Mouse (Mus musculus) heart, adult 18-20 months (tissue): ENCODE results near the gene Rimbp3. TPM values are rescaled to one million over a fixed set of nuclear protein-coding genes. Genes with fewer than 3 reads are reported as not detected.

ENCODE experiments used
- DNase-seq, 2 experiments: peaks; one replicate each; pipeline ENCODE4 v3.0.0; 2021 to 2022; ENCODE audit warnings: mixed read lengths in 1 of 2
- total RNA-seq, 2 experiments: library from RNA; stranded (reverse); gene quantifications; 2 replicates each; pipeline ENCODE4 v1.2.3; 2021

Rimbp3 gene
- total RNA-seq, 2 experiments from 2014 or later = 0.07 to 0.26 TPM

- DNase-seq = no peak
Measured at GRCm38 (mm10) chr16:17258917-17259316, 50.5 kb downstream of the Rimbp3 start.

- no peak for DNase-seq
Measured at GRCm38 (mm10) chr16:17261341-17261740, 52.9 kb downstream of the Rimbp3 start.

Other genes with a start within 250 kb of the Rimbp3 start
- gene Mapk1, start 225.2 kb upstream of the Rimbp3 start, total RNA-seq = 100 to 1,000 TPM in 1 of 2 experiments, 10 to 100 TPM in 1; 94.8 to 112 TPM
- 1 to 10 TPM; 1.0 to 1.6 TPM for gene Ypel1, start 138.9 kb upstream of the Rimbp3 start, total RNA-seq
- gene Ppil2, start 97.3 kb upstream of the Rimbp3 start, total RNA-seq = 10 to 100 TPM; 32.4 to 39.4 TPM
- gene 2610318N02Rik, start 83.4 kb upstream of the Rimbp3 start, total RNA-seq = not detected
- 10 to 100 TPM; 13.8 to 22.2 TPM for gene Sdf2l1, start 76.2 kb upstream of the Rimbp3 start, total RNA-seq
- gene Ydjc, start 64.0 kb upstream of the Rimbp3 start, total RNA-seq = 1 to 10 TPM; 2.3 to 3.1 TPM
- gene Ccdc116, start 61.4 kb upstream of the Rimbp3 start, total RNA-seq = under 1 TPM in 1 of 2 experiments, not detected in 1; 0.08 TPM
- 100 to 1,000 TPM; 116 to 120 TPM for gene Ube2l3, start 6.0 kb upstream of the Rimbp3 start, total RNA-seq
- 1 to 10 TPM; 1.3 to 1.5 TPM for gene Hic2, start 25.0 kb downstream of the Rimbp3 start, total RNA-seq
- gene Tmem191c, start 67.5 kb downstream of the Rimbp3 start, total RNA-seq = 1 to 10 TPM; 1.2 to 1.6 TPM
- 1 to 10 TPM; 1.2 to 1.3 TPM for gene Serpind1, start 122.8 kb downstream of the Rimbp3 start, total RNA-seq
- 10 to 100 TPM; 15.8 to 17.0 TPM for gene Snap29, start 197.4 kb downstream of the Rimbp3 start, total RNA-seq
- 10 to 100 TPM; 54.9 to 63.4 TPM for gene Pi4ka, start 197.7 kb downstream of the Rimbp3 start, total RNA-seq
- gene Crkl, start 243.4 kb downstream of the Rimbp3 start, total RNA-seq = 10 to 100 TPM; 28.9 to 29.4 TPM